Mouse (Mus musculus): ENCODE data around the gene Cd37. TPM values are rescaled to one million over a fixed set of nuclear protein-coding genes. Genes with fewer than 3 reads are reported as not detected.

Gene Cd37
- total and polyA plus RNA-seq, 3 experiments = 47.3 to 167 (median 75.3) TPM

DNA sequence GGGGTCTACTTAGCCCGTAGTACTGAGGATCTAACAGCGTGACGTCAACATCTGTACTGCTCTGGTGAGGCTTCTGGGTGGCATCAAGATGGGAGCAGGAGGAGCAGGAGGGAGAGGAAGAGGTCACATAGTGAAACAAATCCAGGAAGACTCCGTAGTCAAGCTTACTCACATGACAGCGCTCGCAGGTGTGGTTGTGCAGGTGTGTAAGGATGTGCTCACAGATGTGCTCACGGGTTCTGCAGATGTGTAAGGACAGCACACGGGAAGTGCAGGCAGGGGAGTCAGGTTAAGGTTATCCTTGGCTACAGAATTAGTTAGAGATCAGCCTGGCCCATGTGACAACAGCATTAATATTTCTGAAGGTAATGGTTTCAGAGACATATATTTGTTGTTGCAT lies 14.9 kb upstream of the Cd37 start:
- TF ChIP-seq TAL1 (conservative IDR thresholded peaks at IDR 0.05; ENCODE audit: low read depth, low read length) (no peak), GATA2 (IDR thresholded peaks at IDR 0.05; ENCODE audit: borderline replicate concordance, low read depth, low read length) (no peak), GATA1 (IDR thresholded peaks at IDR 0.05; ENCODE audit: borderline replicate concordance, low read length) (no peak)
- ATAC-seq (ENCODE audit: extremely low read depth, insufficient number of reproducible peaks, low FRiP score, poor library complexity, severe bottlenecking) (no peak), DNase-seq (ENCODE audit: low spot score) (no peak)
- H3K4me3 ChIP-seq (ENCODE audit: low read depth, low read length) = no peak overlapping the region
- no peaks in the 10 kb centered on the region for H3K9me3 ChIP-seq (replicated peaks)
- peaks cover 21% of the 10 kb centered on the region for H3K27me3 ChIP-seq (ENCODE audit: insufficient read depth, low read length)
- H3K4me1 ChIP-seq (ENCODE audit: insufficient read depth, low read depth, low read length) = no peaks in the 10 kb centered on the region
- no peaks in the 10 kb centered on the region for H3K36me3 ChIP-seq (replicated peaks)

DNA sequence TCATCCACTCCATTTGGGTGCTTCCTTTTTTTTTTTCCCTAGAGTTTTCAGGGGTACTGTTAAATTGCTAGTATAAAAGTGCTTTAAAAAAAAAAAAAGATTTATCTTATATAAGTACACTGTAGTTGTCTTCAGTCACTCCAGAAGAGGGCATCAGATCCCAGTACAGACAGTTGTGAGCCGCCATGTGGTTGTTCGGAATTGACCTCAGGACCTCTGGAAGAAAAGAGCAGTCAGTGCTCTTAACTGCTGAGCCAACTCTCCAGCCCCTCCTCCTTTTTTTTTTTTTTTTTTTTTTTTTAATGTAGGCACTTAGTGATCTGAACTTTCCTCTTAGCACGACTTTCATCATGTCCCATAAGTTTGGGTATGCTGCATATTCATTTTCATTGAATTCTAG lies 8.8 kb upstream of the Cd37 start:
- ATAC-seq (ENCODE audit: extremely low read depth, insufficient number of reproducible peaks, low FRiP score, poor library complexity, severe bottlenecking) (no peak), DNase-seq (ENCODE audit: low spot score) (no peak)
- no peaks in the 10 kb centered on the region for H3K9me3 ChIP-seq (replicated peaks)
- no peaks in the 10 kb centered on the region for H3K36me3 ChIP-seq (replicated peaks)
- no peak overlapping the region for H3K4me3 ChIP-seq (ENCODE audit: low read depth, low read length)
- H3K4me1 ChIP-seq (ENCODE audit: insufficient read depth, low read depth, low read length) = no peaks in the 10 kb centered on the region
- TF ChIP-seq POLR2AphosphoS5 (IDR thresholded peaks at IDR 0.05; ENCODE audit: insufficient replicate concordance, low read depth, low read length) (no peak), TAL1 (conservative IDR thresholded peaks at IDR 0.05; ENCODE audit: low read depth, low read length) (no peak), GATA1 (IDR thresholded peaks at IDR 0.05; ENCODE audit: borderline replicate concordance, low read length) (no peak), CTCF (IDR thresholded peaks at IDR 0.05; ENCODE audit: low read depth, low read length) (no peak), GATA2 (IDR thresholded peaks at IDR 0.05; ENCODE audit: borderline replicate concordance, low read depth, low read length) (no peak)
- H3K27me3 ChIP-seq (ENCODE audit: insufficient read depth, low read length) = peaks cover 13% of the 10 kb centered on the region

DNA sequence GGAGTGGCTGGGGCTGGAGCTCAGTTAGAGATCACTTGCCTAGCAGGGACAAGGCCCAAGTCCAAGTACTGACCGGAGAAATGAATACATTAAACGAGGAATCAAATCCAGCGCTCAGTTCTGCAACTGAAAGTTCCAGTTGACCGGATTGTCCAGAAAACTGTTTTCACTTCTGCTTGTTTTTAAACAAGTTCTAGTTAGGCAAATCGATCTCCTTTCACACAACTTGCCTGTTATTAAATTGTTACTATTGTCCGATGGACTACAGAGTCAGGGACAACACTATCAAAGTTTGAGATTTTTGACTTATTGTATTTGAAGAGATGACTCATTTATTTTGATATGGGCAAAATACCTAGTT lies 2.5 kb upstream of the Cd37 start:
- H3K27me3 ChIP-seq (ENCODE audit: insufficient read depth, low read length) = peaks cover 9% of the 10 kb centered on the region
- H3K36me3 ChIP-seq (replicated peaks) = peaks cover 11% of the 10 kb centered on the region
- DNase-seq (ENCODE audit: low spot score) (no peak), ATAC-seq (ENCODE audit: extremely low read depth, insufficient number of reproducible peaks, low FRiP score, poor library complexity, severe bottlenecking) (no peak)
- H3K9me3 ChIP-seq (replicated peaks) = no peaks in the 10 kb centered on the region
- H3K4me3 ChIP-seq (ENCODE audit: low read depth, low read length) = no peak overlapping the region
- TF ChIP-seq CTCF (IDR thresholded peaks at IDR 0.05; ENCODE audit: low read depth, low read length) (no peak), GATA1 (IDR thresholded peaks at IDR 0.05; ENCODE audit: borderline replicate concordance, low read length) (no peak), TAL1 (conservative IDR thresholded peaks at IDR 0.05; ENCODE audit: low read depth, low read length) (no peak), GATA2 (IDR thresholded peaks at IDR 0.05; ENCODE audit: borderline replicate concordance, low read depth, low read length) (no peak), POLR2AphosphoS5 (IDR thresholded peaks at IDR 0.05; ENCODE audit: insufficient replicate concordance, low read depth, low read length) (no peak)
- peaks cover 37% of the 10 kb centered on the region for H3K4me1 ChIP-seq (ENCODE audit: insufficient read depth, low read depth, low read length)

DNA sequence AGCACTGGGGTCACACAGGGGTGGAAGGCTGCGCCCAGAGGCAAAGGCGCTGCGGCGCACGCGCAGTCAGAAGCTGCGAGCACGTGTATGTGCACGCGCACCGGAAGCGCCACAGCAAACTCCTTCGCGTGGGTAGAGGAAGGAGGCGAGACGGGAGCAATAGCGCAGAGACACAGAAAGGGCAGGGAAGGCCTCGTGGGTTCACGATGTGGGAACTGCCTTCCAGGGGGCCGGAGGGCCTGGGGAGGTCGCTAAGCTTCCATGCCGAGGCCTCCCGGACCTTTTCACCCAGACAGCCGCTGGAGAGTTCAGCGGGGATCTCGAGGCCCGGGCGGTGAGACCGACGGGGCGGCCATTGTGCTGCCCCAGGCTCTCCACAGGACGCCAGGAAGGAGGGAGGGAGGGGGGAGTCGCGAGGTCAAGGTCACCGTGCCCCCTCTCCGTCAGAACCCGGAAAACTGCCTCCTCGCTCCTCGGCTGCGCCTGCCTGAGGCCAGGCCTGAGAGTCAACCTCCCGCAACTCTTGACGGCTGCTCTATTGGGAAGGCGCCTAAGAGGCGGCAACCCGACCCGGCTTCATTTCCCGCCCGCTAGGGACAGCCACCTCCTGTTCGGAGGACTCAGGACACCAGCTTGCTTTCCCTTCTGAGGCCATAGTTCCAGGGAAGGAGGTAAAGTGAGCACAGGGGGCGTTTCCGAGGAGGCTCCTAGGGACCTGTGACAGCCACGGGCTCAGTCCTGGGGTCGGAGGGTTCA lies 1.9 kb upstream of the Cd37 start, which contains the start of gene Slc6a16:
Gene Slc6a16 (plus strand): TSS at position 453 of the 756 bp plus-strand sequence.
- no peak for ATAC-seq (ENCODE audit: extremely low read depth, insufficient number of reproducible peaks, low FRiP score, poor library complexity, severe bottlenecking)
- Histone ChIP-seq H3K4me1 (ENCODE audit: insufficient read depth, low read depth, low read length) (peaks cover 41% of the 10 kb centered on the region), H3K4me3 (ENCODE audit: low read depth, low read length) (no peak within 1 kb of the TSS), H3K36me3 (replicated peaks) (peaks cover 16% of the 10 kb centered on the region), H3K9me3 (replicated peaks) (no peaks in the 10 kb centered on the region), H3K27me3 (ENCODE audit: insufficient read depth, low read length) (peaks cover 9% of the 10 kb centered on the region)
- DNase-seq (ENCODE audit: low spot score) = no peak
- TF ChIP-seq TAL1 (conservative IDR thresholded peaks at IDR 0.05; ENCODE audit: low read depth, low read length) (no peak), POLR2AphosphoS5 (IDR thresholded peaks at IDR 0.05; ENCODE audit: insufficient replicate concordance, low read depth, low read length) (no peak), CTCF (IDR thresholded peaks at IDR 0.05; ENCODE audit: low read depth, low read length) (no peak), GATA2 (IDR thresholded peaks at IDR 0.05; ENCODE audit: borderline replicate concordance, low read depth, low read length) (no peak), GATA1 (IDR thresholded peaks at IDR 0.05; ENCODE audit: borderline replicate concordance, low read length) (no peak)

DNA sequence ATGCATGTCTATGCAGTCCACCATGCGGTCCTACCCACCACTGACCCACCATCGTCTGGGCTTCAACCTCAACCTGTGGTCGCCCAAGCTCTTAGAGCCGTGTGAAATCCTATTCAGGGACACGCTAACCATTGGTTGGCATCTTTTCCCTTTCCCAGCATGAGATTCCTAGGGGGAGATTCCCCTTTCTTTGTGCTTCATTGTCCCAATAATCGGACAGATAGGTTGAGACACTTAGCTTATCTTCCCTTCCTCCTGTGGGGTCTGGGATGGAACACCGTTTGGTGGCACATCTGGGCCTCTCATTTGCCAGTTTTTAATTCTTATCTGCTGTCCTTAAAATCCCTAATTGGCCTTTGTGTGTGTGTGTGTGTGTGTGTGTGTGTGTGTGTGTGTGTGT lies 1.2 kb upstream of the Cd37 start:
- Histone ChIP-seq H3K27me3 (ENCODE audit: insufficient read depth, low read length) (peaks cover 9% of the 10 kb centered on the region), H3K4me3 (ENCODE audit: low read depth, low read length) (no peak overlapping the region), H3K9me3 (replicated peaks) (no peaks in the 10 kb centered on the region), H3K4me1 (ENCODE audit: insufficient read depth, low read depth, low read length) (peaks cover 47% of the 10 kb centered on the region), H3K36me3 (replicated peaks) (peaks cover 23% of the 10 kb centered on the region)
- TF ChIP-seq TAL1 (conservative IDR thresholded peaks at IDR 0.05; ENCODE audit: low read depth, low read length) (no peak), CTCF (IDR thresholded peaks at IDR 0.05; ENCODE audit: low read depth, low read length) (no peak), POLR2AphosphoS5 (IDR thresholded peaks at IDR 0.05; ENCODE audit: insufficient replicate concordance, low read depth, low read length) (no peak), GATA2 (IDR thresholded peaks at IDR 0.05; ENCODE audit: borderline replicate concordance, low read depth, low read length) (no peak), GATA1 (IDR thresholded peaks at IDR 0.05; ENCODE audit: borderline replicate concordance, low read length) (no peak)
- DNase-seq (ENCODE audit: low spot score) = no peak
- no peak for ATAC-seq (ENCODE audit: extremely low read depth, insufficient number of reproducible peaks, low FRiP score, poor library complexity, severe bottlenecking)

DNA sequence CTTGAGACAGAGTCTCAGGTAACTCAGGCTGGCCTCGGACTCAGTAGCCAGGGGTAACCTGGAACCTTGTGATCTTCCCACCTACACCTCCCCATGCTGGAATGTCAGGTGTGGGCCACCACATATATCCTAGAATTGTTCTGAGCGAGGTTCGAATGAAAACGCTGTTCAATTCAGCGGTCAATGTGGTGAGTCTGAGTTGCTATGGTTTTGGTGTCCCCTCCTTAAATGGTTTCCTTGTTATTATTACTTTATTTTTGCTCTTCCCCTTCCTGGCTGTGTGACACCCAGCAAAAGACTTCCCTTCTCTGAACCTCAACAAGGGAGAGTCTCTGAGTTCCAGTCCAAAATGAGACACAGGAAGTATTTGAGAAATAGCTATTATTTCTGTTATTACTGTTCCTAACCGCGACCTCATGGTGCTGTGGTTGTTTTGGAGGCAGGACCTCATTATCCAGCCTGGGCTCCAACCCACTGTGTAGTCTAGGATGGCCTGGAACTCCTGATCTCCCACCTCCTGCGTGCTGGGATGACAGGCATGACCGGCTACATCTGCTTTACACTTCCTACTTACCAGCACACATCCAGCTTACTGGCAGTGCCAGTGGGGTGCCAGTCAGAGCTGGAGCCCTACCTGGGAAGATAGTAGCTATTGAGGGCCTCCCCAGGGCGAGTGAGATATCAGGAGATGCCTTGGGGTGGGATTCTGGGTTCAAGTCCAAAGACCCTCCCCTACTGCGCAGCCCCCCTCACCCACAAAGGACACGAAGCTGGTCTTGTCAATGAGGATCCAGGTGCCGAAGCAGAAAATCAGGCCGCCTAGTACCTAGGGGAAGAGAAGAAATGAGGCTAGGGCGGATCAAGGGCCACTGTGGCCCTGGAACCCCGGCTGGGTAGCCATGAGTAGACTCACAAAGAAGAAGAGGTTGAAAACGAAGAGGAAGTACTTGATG lies 892 bp downstream of the Cd37 start:
- ATAC-seq (ENCODE audit: extremely low read depth, insufficient number of reproducible peaks, low FRiP score, poor library complexity, severe bottlenecking) = no peak
- Histone ChIP-seq H3K4me3 (ENCODE audit: low read depth, low read length) (peak overlapping the region; percentile 73), H3K4me1 (ENCODE audit: insufficient read depth, low read depth, low read length) (peaks cover 55% of the 10 kb centered on the region), H3K27me3 (ENCODE audit: insufficient read depth, low read length) (peaks cover 9% of the 10 kb centered on the region; the same call in 1 of the 2 replicates), H3K36me3 (replicated peaks) (peaks cover 44% of the 10 kb centered on the region), H3K9me3 (replicated peaks) (no peaks in the 10 kb centered on the region)
- no peak for TF ChIP-seq GATA1 (IDR thresholded peaks at IDR 0.05; ENCODE audit: borderline replicate concordance, low read length)
- no peak for TF ChIP-seq TAL1 (conservative IDR thresholded peaks at IDR 0.05; ENCODE audit: low read depth, low read length)
- TF ChIP-seq CTCF (IDR thresholded peaks at IDR 0.05; ENCODE audit: low read depth, low read length) = no peak
- TF ChIP-seq POLR2AphosphoS5 (IDR thresholded peaks at IDR 0.05; ENCODE audit: insufficient replicate concordance, low read depth, low read length) = no peak
- TF ChIP-seq GATA2 (IDR thresholded peaks at IDR 0.05; ENCODE audit: borderline replicate concordance, low read depth, low read length) = no peak
- DNase-seq (ENCODE audit: low spot score) = no peak
